Mouse (Mus musculus): Measurements from ENCODE around the gene Prkn. TPM values are rescaled to one million over a fixed set of nuclear protein-coding genes. Genes with fewer than 3 reads are reported as not detected.

The Prkn gene
- polyA plus RNA-seq, 1 experiment from 2014 or later: 6.6 TPM

DNA sequence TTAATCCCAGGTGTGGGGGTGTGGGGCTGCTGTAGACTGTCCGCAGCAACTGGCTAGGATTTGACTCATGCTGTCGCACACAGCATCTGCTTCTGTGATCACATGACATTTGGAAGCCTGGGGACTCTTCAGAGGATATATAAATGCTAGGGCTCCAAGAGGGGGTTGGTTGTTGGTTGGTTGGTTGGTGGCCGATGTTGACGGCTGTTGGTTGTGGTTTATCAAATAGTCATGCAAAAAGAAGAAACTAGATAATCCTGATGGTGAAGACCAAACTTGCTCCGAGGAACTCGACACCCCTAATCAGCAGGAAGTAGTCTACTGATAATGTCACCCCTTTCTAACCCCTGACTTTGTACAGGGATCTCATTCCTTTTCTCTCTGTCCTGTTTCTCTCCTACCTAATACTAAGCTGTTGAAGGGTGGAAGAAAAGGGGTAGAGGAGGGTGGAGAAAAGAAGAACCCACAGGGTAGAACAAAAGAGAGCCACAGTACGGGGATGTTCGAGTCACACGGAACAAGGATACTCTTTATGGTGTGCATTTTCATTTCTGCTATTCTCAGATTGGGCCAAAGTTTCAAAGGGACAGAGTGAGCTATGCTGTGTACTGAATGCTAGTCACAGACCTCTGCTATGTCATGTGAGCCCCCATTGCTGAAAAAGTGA, 948.2 kb downstream of the Prkn start:
- WGBS: 87% methylated on average over 9 of the region's 9 CpGs
- no peak for ATAC-seq
- H3K36me3 ChIP-seq (ENCODE audit: control insufficient read depth, insufficient read depth, low read length): no peaks in the 10 kb centered on the region
- no peaks in the 10 kb centered on the region for H3K4me1 ChIP-seq (ENCODE audit: control insufficient read depth, insufficient read depth, low read length)
- H3K27me3 ChIP-seq (ENCODE audit: control insufficient read depth, insufficient read depth, low read depth, low read length): no peaks in the 10 kb centered on the region; the same call in 1 of the 2 replicates
- no peaks in the 10 kb centered on the region for H3K9me3 ChIP-seq (replicated peaks; ENCODE audit: control insufficient read depth, low read length, poor library complexity, severe bottlenecking)
- no peak overlapping the region for H3K9ac ChIP-seq (ENCODE audit: low read depth, low read length)
- no peak overlapping the region for H3K4me2 ChIP-seq (ENCODE audit: low read length)
- no peak overlapping the region for H3K4me3 ChIP-seq (ENCODE audit: low read depth, low read length)
- no peak overlapping the region for H3K27ac ChIP-seq (ENCODE audit: low read length)

DNA sequence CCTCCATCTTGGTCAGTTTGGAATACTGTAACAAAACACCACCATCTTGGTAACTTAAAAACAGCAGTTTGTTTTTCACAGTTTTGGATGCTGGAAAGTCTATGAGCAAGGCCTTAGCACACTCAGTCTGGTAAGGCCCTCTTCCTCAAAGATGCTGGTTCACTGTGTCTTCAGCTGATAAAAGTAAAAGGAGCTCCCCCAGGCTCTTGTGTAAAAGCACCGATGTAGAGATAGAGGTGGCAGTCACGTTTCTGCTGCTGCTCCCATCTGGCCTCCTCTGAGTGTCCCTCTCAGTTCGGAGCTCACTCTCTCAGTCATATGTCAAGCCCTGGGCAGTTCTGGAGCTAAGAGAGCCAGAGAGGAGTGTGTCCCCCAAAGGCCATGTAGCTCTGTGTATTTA, 955.8 kb downstream of the Prkn start:
- 82% methylated on average over 3 of the region's 3 CpGs for WGBS
- H3K4me3 ChIP-seq (ENCODE audit: low read depth, low read length): no peak overlapping the region
- H3K27ac ChIP-seq (ENCODE audit: low read length): no peak overlapping the region
- H3K36me3 ChIP-seq (ENCODE audit: control insufficient read depth, insufficient read depth, low read length): no peaks in the 10 kb centered on the region
- no peaks in the 10 kb centered on the region for H3K9me3 ChIP-seq (replicated peaks; ENCODE audit: control insufficient read depth, low read length, poor library complexity, severe bottlenecking)
- ATAC-seq: no peak
- H3K9ac ChIP-seq (ENCODE audit: low read depth, low read length): no peak overlapping the region
- no peaks in the 10 kb centered on the region for H3K27me3 ChIP-seq (ENCODE audit: control insufficient read depth, insufficient read depth, low read depth, low read length)
- no peak overlapping the region for H3K4me2 ChIP-seq (ENCODE audit: low read length)
- H3K4me1 ChIP-seq (ENCODE audit: control insufficient read depth, insufficient read depth, low read length): no peaks in the 10 kb centered on the region

DNA sequence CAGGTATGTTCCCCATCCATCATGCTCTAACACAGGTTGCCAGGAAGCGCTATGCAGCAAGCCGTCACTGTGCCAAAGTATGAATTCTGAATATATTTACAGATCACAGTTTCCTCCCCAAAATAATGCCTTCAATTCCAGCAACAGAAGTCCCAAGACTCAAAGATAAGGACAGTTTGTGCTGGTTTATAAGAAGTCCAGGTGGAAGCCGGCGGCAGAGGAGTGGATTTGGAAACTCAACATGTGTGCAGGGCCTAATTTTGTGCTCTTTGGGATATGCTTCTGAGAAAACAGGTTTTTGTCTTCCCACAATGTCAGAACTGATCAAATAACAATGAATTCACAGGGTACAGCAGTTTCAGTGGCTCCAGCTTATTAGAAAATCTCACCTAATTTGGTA, 961.0 kb downstream of the Prkn start:
- H3K4me1 ChIP-seq (ENCODE audit: control insufficient read depth, insufficient read depth, low read length): no peaks in the 10 kb centered on the region
- no peaks in the 10 kb centered on the region for H3K9me3 ChIP-seq (replicated peaks; ENCODE audit: control insufficient read depth, low read length, poor library complexity, severe bottlenecking)
- no peak for ATAC-seq
- no peaks in the 10 kb centered on the region for H3K27me3 ChIP-seq (ENCODE audit: control insufficient read depth, insufficient read depth, low read depth, low read length)
- no peak overlapping the region for H3K4me3 ChIP-seq (ENCODE audit: low read depth, low read length)
- 97% methylated on average over 4 of the region's 4 CpGs for WGBS
- no peaks in the 10 kb centered on the region for H3K36me3 ChIP-seq (ENCODE audit: control insufficient read depth, insufficient read depth, low read length)
- no peak overlapping the region for H3K27ac ChIP-seq (ENCODE audit: low read length)
- H3K9ac ChIP-seq (ENCODE audit: low read depth, low read length): no peak overlapping the region
- no peak overlapping the region for H3K4me2 ChIP-seq (ENCODE audit: low read length)

DNA sequence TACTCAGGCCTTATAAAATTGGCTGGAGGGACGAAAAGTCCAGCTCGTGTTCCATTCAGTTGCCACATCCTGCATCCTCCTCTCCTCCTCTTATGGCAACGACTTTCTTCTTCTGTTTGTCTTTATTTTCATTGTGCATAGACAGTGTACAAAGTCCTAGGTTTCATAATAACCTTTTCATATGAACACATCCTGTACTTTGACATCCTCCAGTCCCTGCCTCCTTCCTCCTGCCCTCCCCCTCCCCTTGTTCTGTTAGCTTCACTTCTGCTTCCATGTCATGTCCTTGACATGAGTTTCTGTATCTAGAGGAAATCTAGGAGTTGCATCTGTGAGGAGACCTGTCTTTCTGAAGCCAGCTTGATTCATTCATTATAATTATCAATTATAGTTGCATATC, 967.1 kb downstream of the Prkn start:
- Histone ChIP-seq H3K4me1 (ENCODE audit: control insufficient read depth, insufficient read depth, low read length) (no peaks in the 10 kb centered on the region), H3K27me3 (ENCODE audit: control insufficient read depth, insufficient read depth, low read depth, low read length) (no peaks in the 10 kb centered on the region), H3K36me3 (ENCODE audit: control insufficient read depth, insufficient read depth, low read length) (no peaks in the 10 kb centered on the region), H3K4me3 (ENCODE audit: low read depth, low read length) (no peak overlapping the region), H3K9ac (ENCODE audit: low read depth, low read length) (no peak overlapping the region), H3K27ac (ENCODE audit: low read length) (no peak overlapping the region), H3K9me3 (replicated peaks; ENCODE audit: control insufficient read depth, low read length, poor library complexity, severe bottlenecking) (no peaks in the 10 kb centered on the region), H3K4me2 (ENCODE audit: low read length) (no peak overlapping the region)
- no peak for ATAC-seq
- WGBS: 94% methylated on average over 3 of the region's 3 CpGs

DNA sequence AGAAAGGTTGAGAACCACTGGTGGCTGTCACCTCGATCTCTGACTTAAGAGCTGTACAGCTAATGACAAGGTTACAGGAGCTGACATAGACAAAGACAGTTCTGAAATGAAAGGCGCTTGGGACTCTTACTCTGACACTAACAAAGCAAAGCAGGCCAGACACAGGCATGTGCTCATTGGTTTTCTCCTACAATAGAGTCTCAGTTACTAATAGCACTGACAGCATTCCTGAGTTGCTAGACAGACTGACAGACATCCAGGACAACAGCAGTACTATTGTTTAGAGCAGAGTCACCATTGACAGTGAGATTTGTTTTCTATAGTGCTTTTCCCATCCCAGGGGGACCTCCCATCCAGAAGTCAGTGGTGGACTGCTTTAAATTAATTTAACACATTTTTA, 977.7 kb downstream of the Prkn start:
- Histone ChIP-seq H3K4me3 (ENCODE audit: low read depth, low read length) (no peak overlapping the region), H3K4me1 (ENCODE audit: control insufficient read depth, insufficient read depth, low read length) (no peaks in the 10 kb centered on the region), H3K9me3 (replicated peaks; ENCODE audit: control insufficient read depth, low read length, poor library complexity, severe bottlenecking) (no peaks in the 10 kb centered on the region), H3K27ac (ENCODE audit: low read length) (no peak overlapping the region), H3K36me3 (ENCODE audit: control insufficient read depth, insufficient read depth, low read length) (no peaks in the 10 kb centered on the region), H3K27me3 (ENCODE audit: control insufficient read depth, insufficient read depth, low read depth, low read length) (no peaks in the 10 kb centered on the region), H3K9ac (ENCODE audit: low read depth, low read length) (no peak overlapping the region), H3K4me2 (ENCODE audit: low read length) (no peak overlapping the region)
- WGBS: 71% methylated on average over 2 of the region's 2 CpGs
- ATAC-seq: no peak

DNA sequence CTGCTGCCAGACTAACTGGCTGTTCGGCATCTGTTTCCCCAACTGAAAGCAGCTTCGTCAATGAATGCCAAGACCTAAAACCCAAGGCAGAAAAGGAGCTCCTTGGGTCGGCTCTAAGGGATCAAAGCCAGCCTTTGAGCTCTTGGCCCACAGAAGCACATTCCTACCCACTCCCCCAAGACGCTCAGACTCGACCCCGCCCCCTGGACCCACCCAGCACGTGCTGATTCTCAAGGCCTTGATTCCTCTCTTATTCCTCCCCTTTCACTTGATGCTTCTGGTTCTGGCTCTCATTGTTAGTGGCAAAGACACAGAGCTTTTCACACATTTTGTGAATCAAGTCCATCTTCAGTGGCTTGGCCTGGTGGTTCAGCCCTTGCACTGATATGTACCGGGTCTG, 979.3 kb downstream of the Prkn start:
- H3K9ac ChIP-seq (ENCODE audit: low read depth, low read length): no peak overlapping the region
- 50% methylated on average over 8 of the region's 8 CpGs for WGBS
- no peaks in the 10 kb centered on the region for H3K27me3 ChIP-seq (ENCODE audit: control insufficient read depth, insufficient read depth, low read depth, low read length)
- H3K9me3 ChIP-seq (replicated peaks; ENCODE audit: control insufficient read depth, low read length, poor library complexity, severe bottlenecking): no peaks in the 10 kb centered on the region
- H3K36me3 ChIP-seq (ENCODE audit: control insufficient read depth, insufficient read depth, low read length): no peaks in the 10 kb centered on the region
- H3K4me1 ChIP-seq (ENCODE audit: control insufficient read depth, insufficient read depth, low read length): peaks cover 7% of the 10 kb centered on the region
- H3K4me2 ChIP-seq (ENCODE audit: low read length): no peak overlapping the region
- no peak overlapping the region for H3K27ac ChIP-seq (ENCODE audit: low read length)
- no peak overlapping the region for H3K4me3 ChIP-seq (ENCODE audit: low read depth, low read length)
- no peak for ATAC-seq

DNA sequence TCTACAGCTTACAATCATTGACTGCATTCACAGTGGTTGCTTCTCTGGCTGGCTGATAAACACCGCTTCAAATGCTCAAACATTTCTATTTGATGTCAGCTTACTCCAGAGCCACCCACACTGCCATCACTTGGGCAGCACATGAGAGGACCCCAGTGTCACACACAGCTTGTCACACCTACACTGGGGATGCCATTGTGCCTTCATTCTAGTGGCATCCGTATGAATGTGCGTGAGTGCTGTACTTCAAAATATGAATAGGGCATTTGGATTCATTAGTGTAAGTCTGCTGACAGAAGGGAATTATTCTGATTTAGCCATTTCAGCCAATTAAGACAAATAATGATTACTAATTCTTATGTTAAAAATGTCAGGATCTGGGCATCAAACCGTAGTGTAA, 980.6 kb downstream of the Prkn start:
- Histone ChIP-seq H3K4me3 (ENCODE audit: low read depth, low read length) (no peak overlapping the region), H3K27me3 (ENCODE audit: control insufficient read depth, insufficient read depth, low read depth, low read length) (no peaks in the 10 kb centered on the region), H3K4me2 (ENCODE audit: low read length) (no peak overlapping the region), H3K27ac (ENCODE audit: low read length) (no peak overlapping the region), H3K36me3 (ENCODE audit: control insufficient read depth, insufficient read depth, low read length) (no peaks in the 10 kb centered on the region), H3K4me1 (ENCODE audit: control insufficient read depth, insufficient read depth, low read length) (peaks cover 7% of the 10 kb centered on the region), H3K9me3 (replicated peaks; ENCODE audit: control insufficient read depth, low read length, poor library complexity, severe bottlenecking) (no peaks in the 10 kb centered on the region), H3K9ac (ENCODE audit: low read depth, low read length) (no peak overlapping the region)
- ATAC-seq: no peak
- 90% methylated on average over 4 of the region's 4 CpGs for WGBS

DNA sequence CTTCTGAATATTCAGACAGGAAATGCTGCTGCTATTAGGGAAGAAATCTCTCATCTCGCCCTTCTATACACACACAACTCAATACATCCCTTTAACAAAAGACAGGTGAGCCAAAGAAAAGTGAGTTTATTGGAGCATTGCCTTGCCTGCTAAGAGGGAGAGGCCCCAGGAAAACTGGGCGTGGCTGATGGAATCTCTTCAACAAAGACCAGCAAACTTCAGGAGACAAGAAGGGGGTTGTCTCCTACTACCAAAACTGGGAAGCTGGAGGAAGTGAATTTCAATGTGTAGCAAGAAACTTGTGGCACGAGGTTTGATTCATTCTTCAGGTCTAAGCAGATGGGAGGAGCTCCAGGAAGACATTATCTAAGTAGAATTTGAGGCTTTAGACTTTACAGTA, 989.3 kb downstream of the Prkn start:
- Histone ChIP-seq H3K4me2 (ENCODE audit: low read length) (no peak overlapping the region), H3K4me1 (ENCODE audit: control insufficient read depth, insufficient read depth, low read length) (peaks cover 3% of the 10 kb centered on the region), H3K27me3 (ENCODE audit: control insufficient read depth, insufficient read depth, low read depth, low read length) (no peaks in the 10 kb centered on the region), H3K9me3 (replicated peaks; ENCODE audit: control insufficient read depth, low read length, poor library complexity, severe bottlenecking) (no peaks in the 10 kb centered on the region), H3K4me3 (ENCODE audit: low read depth, low read length) (no peak overlapping the region), H3K27ac (ENCODE audit: low read length) (no peak overlapping the region), H3K9ac (ENCODE audit: low read depth, low read length) (no peak overlapping the region), H3K36me3 (ENCODE audit: control insufficient read depth, insufficient read depth, low read length) (no peaks in the 10 kb centered on the region)
- 65% methylated on average over 3 of the region's 3 CpGs for WGBS
- no peak for ATAC-seq

DNA sequence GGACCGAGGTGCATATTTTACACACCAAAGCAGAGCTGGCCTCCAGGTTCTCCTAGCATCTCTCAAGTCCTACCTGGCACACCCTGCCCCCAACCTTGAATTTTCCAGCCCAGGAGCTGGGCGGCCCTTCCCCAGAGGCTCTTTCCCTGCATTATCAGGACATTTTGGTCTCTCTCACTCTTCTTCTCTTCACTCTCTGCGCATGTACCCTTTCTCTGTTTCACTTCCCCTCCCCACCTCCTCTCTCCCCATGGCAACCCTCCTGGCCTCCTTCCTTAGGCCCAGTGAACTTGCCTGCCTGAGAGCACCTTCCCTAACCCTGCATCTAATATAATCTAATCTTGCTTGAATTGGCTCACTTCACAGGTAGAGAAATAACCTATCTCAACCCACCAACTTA, 996.9 kb downstream of the Prkn start:
- Histone ChIP-seq H3K4me3 (ENCODE audit: low read depth, low read length) (no peak overlapping the region), H3K4me2 (ENCODE audit: low read length) (no peak overlapping the region), H3K4me1 (ENCODE audit: control insufficient read depth, insufficient read depth, low read length) (peaks cover 3% of the 10 kb centered on the region), H3K36me3 (ENCODE audit: control insufficient read depth, insufficient read depth, low read length) (no peaks in the 10 kb centered on the region), H3K9me3 (replicated peaks; ENCODE audit: control insufficient read depth, low read length, poor library complexity, severe bottlenecking) (no peaks in the 10 kb centered on the region), H3K9ac (ENCODE audit: low read depth, low read length) (no peak overlapping the region), H3K27ac (ENCODE audit: low read length) (no peak overlapping the region), H3K27me3 (ENCODE audit: control insufficient read depth, insufficient read depth, low read depth, low read length) (no peaks in the 10 kb centered on the region)
- 90% methylated on average over 3 of the region's 3 CpGs for WGBS
- no peak for ATAC-seq
